Mouse (Mus musculus) ES-E14 (cell line): ENCODE measurements around the gene Amotl2. TPM values are rescaled to one million over a fixed set of nuclear protein-coding genes. Genes with fewer than 3 reads are reported as not detected.

Experiments used
- DNase-seq: peaks from one replicate; pipeline ENCODE4 v3.0.0-alpha.2; 2013; ENCODE audit warnings: low read depth, low spot score
- H3K27ac ChIP-seq: 2 replicates; pipeline ENCODE4 v1.5.1; 2012; ENCODE audit warnings: low read depth, mild to moderate bottlenecking, low read length, moderate library complexity, mixed read lengths; ENCODE audit not compliant: poor library complexity, insufficient read depth, severe bottlenecking
- H3K36me3 ChIP-seq: 2 replicates; pipeline ENCODE4 v1.6.1; 2012; ENCODE audit warnings: mild to moderate bottlenecking, low read length, moderate library complexity, mixed read lengths; ENCODE audit not compliant: control insufficient read depth, poor library complexity, insufficient read depth, severe bottlenecking
- H3K4me1 ChIP-seq, 2 experiments: fragments of 150-350 bp in 1 of 2; sonication (generic) in 1 of 2; 2 replicates each; pipeline ENCODE4 v1.6.1; 2012; ENCODE audit warnings: low read length in 2 of 2, mild to moderate bottlenecking in 1 of 2, mixed read lengths in 1 of 2; ENCODE audit not compliant: control insufficient read depth in 2 of 2, insufficient read depth in 2 of 2, poor library complexity in 1 of 2
- H3K4me3 ChIP-seq, 2 experiments: fragments of 150-350 bp in 1 of 2; sonication (generic) in 1 of 2; 2 replicates each; pipeline ENCODE4 v1.5.1; 2012; ENCODE audit warnings: low read length in 2 of 2, low read depth in 1 of 2, mild to moderate bottlenecking in 1 of 2, mixed read lengths in 1 of 2; ENCODE audit not compliant: insufficient read depth in 1 of 2, poor library complexity in 1 of 2, severe bottlenecking in 1 of 2
- H3K9ac ChIP-seq: 2 replicates; pipeline ENCODE4 v1.6.1; 2012; ENCODE audit warnings: low read depth, mild to moderate bottlenecking, low read length, mixed read lengths; ENCODE audit not compliant: poor library complexity, insufficient read depth, severe bottlenecking
- H3K9me3 ChIP-seq: fragments of 150-350 bp; sonication (generic); 2 replicates; pipeline ENCODE4 v1.6.1; 2012; ENCODE audit warnings: low read depth, mild to moderate bottlenecking, low read length; ENCODE audit not compliant: control insufficient read depth, insufficient read depth
- CHD2 ChIP-seq: IDR thresholded peaks from 2 replicates; pipeline ENCODE4 v1.6.1; 2014; ENCODE audit warnings: mild to moderate bottlenecking, low read depth, low read length, inconsistent platforms
- HCFC1 ChIP-seq: IDR thresholded peaks from 2 replicates; pipeline ENCODE4 v1.6.1; 2012; ENCODE audit warnings: low read length, inconsistent platforms, borderline replicate concordance; ENCODE audit not compliant: insufficient read depth
- MAFK ChIP-seq: IDR thresholded peaks from 2 replicates; pipeline ENCODE4 v1.6.1; 2014; ENCODE audit warnings: mild to moderate bottlenecking, low read depth, low read length, inconsistent platforms; ENCODE audit not compliant: insufficient read depth
- ZC3H11A ChIP-seq: IDR thresholded peaks from 2 replicates; pipeline ENCODE4 v1.6.1; 2012; ENCODE audit warnings: low read depth, mild to moderate bottlenecking, inconsistent platforms, low read length, borderline replicate concordance
- ZNF384 ChIP-seq: IDR thresholded peaks from 2 replicates; pipeline ENCODE4 v1.6.1; 2012; ENCODE audit warnings: low read depth, low read length, inconsistent platforms
- in situ Hi-C, 2 experiments: fragments of 600-800 bp; cut with MboI; formaldehyde crosslinking; loops; one replicate each; pipeline ENCODE4 v1.15.1; 2025; ENCODE audit warnings: low sequenced_read_pairs in 2 of 2, inconsistent platforms in 1 of 2; ENCODE audit not compliant: unreplicated experiment in 2 of 2
- total RNA-seq: library from RNA; depleted of rRNA; stranded (reverse); fragments of 300-350 nt; gene quantifications from 2 replicates; pipeline ENCODE4 v1.2.3, GENCODE M21; 2012

Amotl2 gene
- total RNA-seq, 1 experiment = 161 TPM

DNA sequence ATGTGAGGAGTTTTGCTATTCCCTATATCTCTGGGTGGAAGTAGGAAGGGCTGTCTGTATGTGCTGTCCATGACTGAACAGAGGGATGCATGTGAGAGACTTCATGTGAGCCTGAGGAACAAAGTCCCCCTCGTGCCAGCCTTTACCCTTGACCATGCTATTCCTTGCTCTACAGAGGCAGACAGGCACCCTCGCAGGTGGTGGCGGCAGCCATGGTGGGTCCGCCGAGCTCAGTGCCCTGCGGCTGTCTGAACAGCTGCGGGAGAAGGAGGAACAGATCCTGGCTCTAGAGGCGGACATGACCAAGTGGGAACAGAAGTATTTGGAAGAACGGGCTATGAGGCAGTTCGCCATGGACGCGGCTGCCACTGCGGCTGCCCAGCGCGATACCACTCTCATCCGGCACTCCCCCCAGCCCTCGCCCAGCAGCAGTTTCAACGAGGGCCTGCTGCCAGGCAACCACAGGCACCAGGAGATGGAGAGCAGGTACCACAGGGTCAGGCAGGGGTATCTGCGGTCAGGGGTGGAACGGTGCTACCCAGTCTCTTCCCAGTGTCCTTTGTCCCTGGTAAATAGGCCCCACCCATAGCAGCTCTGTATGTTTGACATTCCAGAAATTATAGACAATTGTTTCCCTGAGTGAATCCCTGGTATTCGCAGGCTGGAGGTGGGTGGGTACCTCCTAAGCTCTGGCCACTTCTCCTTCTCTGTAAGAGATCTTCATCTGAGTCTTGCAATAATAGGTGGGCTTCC lies 12.8 kb downstream of the Amotl2 start:
- H3K4me1 ChIP-seq = peaks cover 7 to 36% of the 10 kb centered on the region in 2 experiments; a peak in 2 of 4 replicates

DNA sequence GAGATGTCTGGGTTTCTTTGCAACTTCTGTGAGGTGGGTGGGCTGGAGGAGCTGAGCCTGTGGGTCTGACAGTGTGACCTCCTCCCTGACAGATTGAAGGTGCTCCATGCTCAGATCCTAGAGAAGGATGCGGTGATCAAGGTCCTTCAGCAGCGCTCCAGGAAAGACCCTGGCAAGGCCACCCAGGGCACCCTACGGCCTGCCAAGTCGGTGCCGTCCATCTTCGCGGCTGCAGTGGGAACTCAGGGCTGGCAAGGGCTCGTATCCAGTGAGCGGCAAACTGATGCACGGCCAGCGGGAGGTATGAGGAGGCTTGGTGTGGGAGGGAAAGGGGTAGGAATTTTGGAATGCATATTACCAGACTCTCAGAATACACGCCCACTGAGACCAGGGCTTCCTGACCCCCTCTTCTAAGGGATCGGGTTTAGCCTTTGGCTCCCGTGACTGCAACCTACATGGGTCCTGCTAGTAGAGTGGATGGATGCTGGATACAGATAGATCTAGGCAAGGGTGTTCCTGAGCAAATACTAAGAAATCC lies 13.5 kb downstream of the Amotl2 start:
- peak overlapping the region; percentile 31; the same call in 1 of the 2 replicates for H3K27ac ChIP-seq
- in situ Hi-C loops = no loop called here

More for the DNA sequence above, 12.8 kb downstream of the Amotl2 start:
- H3K9me3 ChIP-seq = no peaks in the 10 kb centered on the region
- DNase-seq = no peak
- in situ Hi-C loops = no loop called here
- H3K36me3 ChIP-seq = peaks cover 75% of the 10 kb centered on the region
- TF ChIP-seq HCFC1 (no peak), ZNF384 (no peak), CHD2 (no peak), ZC3H11A (no peak)
- no peak overlapping the region; a peak in 1 of 4 replicates for H3K4me3 ChIP-seq
- no peak overlapping the region for H3K9ac ChIP-seq
- peak overlapping the region; percentile 31; the same call in 1 of the 2 replicates for H3K27ac ChIP-seq

DNA sequence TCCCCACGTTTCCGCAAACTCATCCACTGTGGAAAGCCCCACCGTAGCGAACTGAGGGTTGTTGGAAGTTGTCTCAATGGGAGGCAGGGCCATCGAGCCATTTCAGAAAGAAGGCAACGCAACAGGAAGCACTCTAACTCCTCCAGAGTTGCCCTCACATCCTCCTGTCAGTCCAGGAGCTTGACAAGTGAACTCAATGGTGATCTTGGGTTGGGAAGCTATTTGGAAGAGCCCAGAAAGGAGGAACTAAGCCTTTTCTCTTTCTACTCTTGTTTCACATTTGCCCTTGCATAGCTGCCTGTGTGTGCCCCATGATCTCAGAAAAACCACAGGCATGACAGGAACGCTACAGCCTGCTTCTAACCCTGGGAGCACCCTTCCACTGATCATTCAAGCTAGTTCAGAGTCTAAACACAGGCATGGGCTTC lies 14.6 kb downstream of the Amotl2 start:
- no peak overlapping the region for H3K27ac ChIP-seq
- H3K4me3 ChIP-seq = no peak overlapping the region
- in situ Hi-C loops = no loop called here
- peaks cover 7 to 28% of the 10 kb centered on the region in 2 experiments; a peak in 2 of 4 replicates for H3K4me1 ChIP-seq
- peaks cover 62% of the 10 kb centered on the region for H3K36me3 ChIP-seq
- DNase-seq = no peak
- H3K9ac ChIP-seq = no peak overlapping the region
- H3K9me3 ChIP-seq = no peaks in the 10 kb centered on the region
- TF ChIP-seq MAFK (no peak), HCFC1 (no peak), ZNF384 (no peak), ZC3H11A (no peak), CHD2 (no peak)

More for the DNA sequence above, 13.5 kb downstream of the Amotl2 start:
- Histone ChIP-seq H3K4me3 (no peak overlapping the region), H3K9me3 (no peaks in the 10 kb centered on the region), H3K36me3 (peaks cover 69% of the 10 kb centered on the region), H3K9ac (no peak overlapping the region), H3K4me1 (peaks cover 7 to 32% of the 10 kb centered on the region in 2 experiments; a peak in 2 of 4 replicates)
- TF ChIP-seq CHD2 (no peak), MAFK (no peak), HCFC1 (no peak), ZC3H11A (no peak), ZNF384 (no peak)
- DNase-seq = no peak

DNA sequence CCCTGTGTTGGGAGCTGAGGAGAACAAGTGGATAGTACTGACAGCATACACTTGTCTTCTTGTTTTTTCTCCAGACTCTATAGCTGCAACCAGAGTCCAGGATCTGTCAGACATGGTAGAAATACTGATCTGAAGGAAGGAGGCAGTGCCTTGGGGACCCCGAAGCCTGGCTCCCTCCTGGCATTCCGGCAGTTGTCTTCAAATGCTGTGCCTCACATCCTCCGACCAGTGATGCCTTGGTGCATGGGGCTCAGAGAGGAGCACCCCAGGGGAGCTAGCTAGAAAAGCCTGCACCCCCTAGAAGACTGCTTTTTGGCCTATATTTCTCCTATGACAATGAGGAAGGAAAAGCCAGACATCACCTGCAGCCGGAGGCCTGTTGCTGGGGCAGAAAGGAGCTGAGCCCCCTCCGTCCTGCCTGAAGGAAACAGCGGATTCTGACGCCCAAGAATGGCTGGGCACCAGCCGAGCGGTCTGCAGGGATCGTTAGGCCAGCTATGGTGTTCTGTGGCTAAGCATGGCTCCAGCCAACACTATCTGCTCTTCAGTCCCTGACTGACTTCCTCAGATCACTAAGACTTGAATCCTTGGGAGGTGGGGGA lies 15.2 kb downstream of the Amotl2 start:
- in situ Hi-C loops = no loop called here
- H3K9ac ChIP-seq = no peak overlapping the region
- no peak for DNase-seq
- no peak overlapping the region for H3K4me3 ChIP-seq
- H3K36me3 ChIP-seq = peaks cover 62% of the 10 kb centered on the region
- TF ChIP-seq ZC3H11A = no peak
- no peak for TF ChIP-seq MAFK
- TF ChIP-seq ZNF384 = no peak
- TF ChIP-seq CHD2 = no peak
- no peak for TF ChIP-seq HCFC1
- H3K9me3 ChIP-seq = no peaks in the 10 kb centered on the region
- H3K27ac ChIP-seq = no peak overlapping the region; the same call in 1 of the 2 replicates
- H3K4me1 ChIP-seq = peaks cover 5 to 28% of the 10 kb centered on the region in 2 experiments; a peak in 2 of 4 replicates
